In genomic region chr9:52130348-52130747, GRCm38 (mm10) we compare ENCODE assay signal across 10 mouse cellular contexts. TPM values are rescaled to one million over a fixed set of nuclear protein-coding genes. Genes with fewer than 3 reads are reported as not detected.
DNase-seq lines count a peak whose midpoint lies in the region; ATAC-seq and TF ChIP-seq lines count a peak whose summit lies in the region.
"Had no signal": no experiment of that assay in that cellular context is flagged by ENCODE, and none has a peak within 500 bp of the region (broad histone marks: within the 10 kb centered on the region; RNA-seq: fewer than 3 reads in every experiment).

No protein-coding gene starts in this region.

- no peaks in the 10 kb centered on the region for H3K4me1 ChIP-seq in heart, embryonic 10.5 days
- H3K4me1 ChIP-seq in liver, adult 2 months (ENCODE audit: control insufficient read depth, insufficient read depth, low read length) = peaks cover 4% of the 10 kb centered on the region; the same call in 1 of the 2 replicates
- no peaks in the 10 kb centered on the region for H3K4me1 ChIP-seq in liver, embryonic 12.5 days

- peaks cover 14% of the 10 kb centered on the region for H3K36me3 ChIP-seq in heart, embryonic 10.5 days
- H3K36me3 ChIP-seq in liver, adult 2 months (ENCODE audit: control insufficient read depth, insufficient read depth, low read length) = peaks cover 4% of the 10 kb centered on the region; the same call in 1 of the 2 replicates
- peaks cover 5% of the 10 kb centered on the region; the same call in 1 of the 2 replicates for H3K36me3 ChIP-seq in liver, embryonic 12.5 days

- H3K4me2 ChIP-seq in liver, embryonic 12.5 days = no peak overlapping the region
- H3K4me2 ChIP-seq: forebrain, embryonic 13.5 days had no signal

- H3K9ac ChIP-seq in liver, adult 2 months (ENCODE audit: low read depth, low read length) = no peak overlapping the region
- H3K9ac ChIP-seq in liver, embryonic 12.5 days = no peak overlapping the region
- H3K9ac ChIP-seq: forebrain, embryonic 13.5 days had no signal

- peak; percentile 45 to 54 for DNase-seq in cerebellum, adult 18-20 months
- DNase-seq in cerebellum, adult 11-12 months = no peak
- peak; percentile 35 for DNase-seq in heart, postnatal 4 days
- no peak for DNase-seq in heart, embryonic 10.5 days (ENCODE audit: low spot score)
- DNase-seq in liver, adult 2 months (ENCODE audit: extremely low read depth, low read depth, low spot score) = no peak
- DNase-seq in brain, adult 2 months (ENCODE audit: low read depth, low spot score) = peak; percentile 52
- no peak for DNase-seq in neural tube, embryonic 10.5 days (ENCODE audit: extremely low spot score, low spot score)
- DNase-seq: adrenal gland, adult 8-10 months had no signal

- no peaks in the 10 kb centered on the region for H3K9me3 ChIP-seq in heart, embryonic 10.5 days
- H3K9me3 ChIP-seq in liver, embryonic 12.5 days (replicated peaks) = no peaks in the 10 kb centered on the region
- H3K9me3 ChIP-seq: forebrain, embryonic 13.5 days had no signal

- WGBS in heart, embryonic 10.5 days = 70% methylated on average over 4 of the region's 4 CpGs
- 70% methylated on average over 4 of the region's 4 CpGs for whole genome bisulfite sequencing in liver, adult 2 months
- WGBS in liver, embryonic 12.5 days (ENCODE audit: insufficient replicate concordance) = 72% methylated on average over 4 of the region's 4 CpGs

- TF ChIP-seq CTCF in liver, adult 2 months (IDR thresholded peaks at IDR 0.05; ENCODE audit: low read depth, low read length) = peak; percentile 24; the same call in 1 of the 2 replicates

- H3K79me2 ChIP-seq in liver, adult 2 months (ENCODE audit: control insufficient read depth, insufficient read depth, low read length) = no peaks in the 10 kb centered on the region; the same call in 1 of the 2 replicates

- H3K27me3 ChIP-seq in heart, embryonic 10.5 days (ENCODE audit: insufficient read depth, poor library complexity, severe bottlenecking) = no peaks in the 10 kb centered on the region
- no peaks in the 10 kb centered on the region for H3K27me3 ChIP-seq in liver, adult 2 months (ENCODE audit: control insufficient read depth, insufficient read depth, low read length)
- no peaks in the 10 kb centered on the region for H3K27me3 ChIP-seq in liver, embryonic 12.5 days (replicated peaks)
- H3K27me3 ChIP-seq: forebrain, embryonic 13.5 days had no signal

- ATAC-seq in liver, embryonic 12.5 days = no peak
- ATAC-seq: forebrain, embryonic 13.5 days had no signal

- no peak overlapping the region for H3K4me3 ChIP-seq in heart, embryonic 10.5 days
- H3K4me3 ChIP-seq in liver, adult 2 months (ENCODE audit: insufficient read depth, low read depth, low read length) = no peak overlapping the region
- H3K4me3 ChIP-seq in liver, embryonic 12.5 days = no peak overlapping the region
- H3K4me3 ChIP-seq: forebrain, embryonic 13.5 days had no signal

- H3K27ac ChIP-seq in heart, embryonic 10.5 days = no peak overlapping the region
- H3K27ac ChIP-seq in liver, adult 2 months (replicated peaks; ENCODE audit: insufficient read depth, low read depth, low read length) = no peak overlapping the region
- no peak overlapping the region for H3K27ac ChIP-seq in liver, embryonic 12.5 days
- H3K27ac ChIP-seq: forebrain, embryonic 13.5 days had no signal

- no peak for TF ChIP-seq POLR2A in liver, adult 2 months (IDR thresholded peaks at IDR 0.05; ENCODE audit: extremely low read depth, insufficient read depth, low read length)

RNA-seq across cellular contexts. Expression of gene Zc3h12c, which starts 38.0 kb away (rescaled TPM):
- total RNA-seq in heart, postnatal 4 days (2021) = 10 to 100 TPM; 13.0 to 13.3 TPM
- 2.5 and 2.6 TPM in 2 replicates for polyA plus RNA-seq in heart, embryonic 10.5 days (2016; fragmentation: Nextera tagmentation; extraction: Ambion mirVana)
- total RNA-seq in liver, adult 2 months (2014; rRNA removed) = 4.5 and 6.0 TPM in 2 replicates
- 0.98 and 1.1 TPM in 2 replicates for polyA plus RNA-seq in liver, adult 2 months (2012; rRNA removed)
- polyA plus RNA-seq in liver, embryonic 12.5 days (2016; fragmentation: Nextera tagmentation; extraction: Ambion mirVana) = 0.73 and 0.74 TPM in 2 replicates

Comparison
In these comparisons a context has a peak if more than half of its experiments do, and no peak if none do; other contexts are left out.
1. DNase-seq: peak in cerebellum, adult 18-20 months (2 of 2), heart, postnatal 4 days (single experiment) and brain, adult 2 months (single experiment); none in cerebellum, adult 11-12 months (single experiment), heart, embryonic 10.5 days (single experiment), liver, adult 2 months (single experiment) and neural tube, embryonic 10.5 days (single experiment).